Mouse (Mus musculus) ES-Bruce4 (cell line): Measurements from ENCODE around the gene Lpcat4.

Source experiments
- CTCF ChIP-seq: IDR thresholded peaks from one replicate; pipeline ENCODE4 v1.8.1; 2011; ENCODE audit warnings: low read depth, low read length
- POLR2A ChIP-seq: IDR thresholded peaks from one replicate; pipeline ENCODE4 v1.8.1; 2011; ENCODE audit warnings: low read length; ENCODE audit not compliant: insufficient read depth

GRCm38 (mm10) chr2:112282846-112283245, 43.6 kb downstream of the Lpcat4 start:
- TF ChIP-seq CTCF = no peak
- no peak for TF ChIP-seq POLR2A
